Mouse (Mus musculus) naive thymus-derived CD4-positive, alpha-beta T cell, adult 2 months (primary cell): ENCODE results near the gene Tmed8.
"Not testable (repeated sequence)": the region's sequence is repeated elsewhere in the genome, so short reads cannot be mapped to it uniquely, and the experiment has no call there.

Experiments
- DNase-seq: peaks from one replicate; pipeline ENCODE4 v3.0.0-alpha.2; 2011; ENCODE audit warnings: low read depth

The Tmed8 gene

DNA sequence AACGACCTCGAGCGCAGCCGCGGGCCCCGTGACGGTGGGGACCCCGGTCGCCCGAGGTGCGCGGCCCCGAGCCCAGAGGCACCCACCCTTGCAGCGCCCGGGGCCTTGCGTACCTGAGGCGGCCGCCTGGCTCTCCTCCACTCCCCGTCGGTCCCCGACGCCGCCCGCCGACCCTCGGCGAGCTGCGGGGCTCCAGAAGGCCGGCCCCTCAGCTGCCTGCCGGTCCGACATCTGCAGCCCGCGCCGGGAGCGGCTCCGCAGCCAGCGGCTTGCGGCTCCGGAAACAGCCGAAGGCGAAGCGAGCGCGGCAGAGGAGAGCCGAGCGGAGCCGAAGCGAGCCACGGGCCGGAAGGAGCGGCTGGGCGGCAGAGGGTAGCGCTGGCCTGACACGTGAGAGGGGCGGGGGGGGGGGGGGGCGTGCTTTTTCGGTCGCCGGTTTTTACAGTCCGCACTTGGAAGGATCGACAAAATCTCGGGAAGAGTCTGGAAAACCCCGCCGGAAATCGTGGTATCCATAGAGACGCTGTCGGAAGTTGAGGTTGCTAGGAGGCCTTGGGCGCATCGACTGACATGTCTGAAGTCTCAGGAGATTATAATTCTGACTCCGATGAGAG lies at the start of gene Tmed8:
Tmed8 (minus strand) TSS at position 482 of the 614 bp plus-strand sequence.
- peak; percentile 81 for DNase-seq

DNA sequence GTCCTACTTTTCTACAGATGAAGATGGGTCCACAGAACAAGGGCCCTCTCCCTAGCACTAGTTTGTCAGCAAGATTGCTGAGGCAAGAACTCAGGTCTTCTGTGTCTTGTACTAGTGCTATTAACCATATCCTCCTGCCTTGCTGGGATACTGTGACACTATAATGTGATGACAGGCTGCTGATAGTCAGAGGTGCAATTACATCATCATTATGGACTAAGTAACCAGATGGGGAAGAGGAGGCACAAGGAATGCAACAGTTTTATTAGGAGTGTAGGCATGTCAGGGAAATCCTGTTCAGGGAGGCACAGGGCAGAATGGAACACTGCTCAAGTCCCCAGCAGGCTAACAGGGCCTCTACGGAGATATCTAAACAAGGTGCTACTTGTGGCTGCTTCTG lies 38.4 kb upstream of the Tmed8 start, which contains the start of gene Noxred1:
Noxred1 (minus strand) TSS at position 101 of the 400 bp plus-strand sequence.
- DNase-seq = no peak

DNA sequence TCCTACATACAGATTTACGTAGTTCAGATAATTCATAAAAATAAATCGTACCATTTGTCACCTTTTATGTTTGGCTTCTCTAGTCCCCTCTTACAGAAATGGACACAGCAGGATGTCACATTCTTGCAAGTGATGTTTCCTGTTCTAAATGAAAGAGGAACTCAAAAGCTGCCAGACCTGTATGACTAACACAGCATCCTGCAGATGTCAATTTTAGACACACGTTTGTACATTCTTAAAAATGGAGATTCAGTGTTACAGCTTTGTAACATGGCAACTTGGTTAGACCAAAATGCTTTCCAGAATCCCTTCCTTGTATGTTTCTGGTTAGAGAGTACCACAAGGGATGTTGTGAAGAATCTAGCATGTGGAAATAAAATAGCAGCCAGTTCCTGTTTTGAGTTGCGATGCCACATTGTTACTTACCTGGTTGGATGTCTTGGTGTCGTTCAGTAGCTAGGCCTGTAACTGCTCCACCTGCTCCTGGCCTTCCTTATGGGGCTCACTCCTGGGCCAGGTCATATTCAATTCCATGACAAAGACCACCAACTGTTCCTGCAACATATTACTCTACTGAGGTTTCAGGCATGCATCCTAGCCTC lies 36.7 kb upstream of the Tmed8 start:
- peak; percentile 24 for DNase-seq

DNA sequence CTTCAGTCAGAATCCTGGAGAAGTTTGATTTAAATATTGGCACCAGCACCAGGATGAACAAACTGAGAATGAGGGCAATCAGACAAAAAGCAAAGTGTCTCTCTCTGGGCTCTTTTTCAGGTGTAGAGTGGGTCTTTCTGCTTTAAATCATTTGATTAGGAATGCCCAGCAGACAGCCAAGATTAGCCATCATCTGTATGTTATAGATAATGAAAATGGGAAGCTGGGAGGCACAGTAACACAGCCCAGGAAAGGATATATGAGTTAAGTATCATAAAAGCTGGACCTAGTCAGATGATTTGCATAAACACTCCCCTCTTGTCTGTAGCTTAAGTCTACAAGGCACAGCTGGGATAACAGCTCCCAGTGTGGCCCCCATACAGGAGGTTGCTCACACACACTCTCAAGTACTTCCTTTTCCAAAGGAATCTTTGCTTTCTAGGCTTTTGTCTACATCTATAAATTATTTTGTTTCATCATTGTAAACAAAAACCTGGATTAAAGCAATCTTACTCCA lies 30.2 kb upstream of the Tmed8 start:
- DNase-seq = no peak

DNA sequence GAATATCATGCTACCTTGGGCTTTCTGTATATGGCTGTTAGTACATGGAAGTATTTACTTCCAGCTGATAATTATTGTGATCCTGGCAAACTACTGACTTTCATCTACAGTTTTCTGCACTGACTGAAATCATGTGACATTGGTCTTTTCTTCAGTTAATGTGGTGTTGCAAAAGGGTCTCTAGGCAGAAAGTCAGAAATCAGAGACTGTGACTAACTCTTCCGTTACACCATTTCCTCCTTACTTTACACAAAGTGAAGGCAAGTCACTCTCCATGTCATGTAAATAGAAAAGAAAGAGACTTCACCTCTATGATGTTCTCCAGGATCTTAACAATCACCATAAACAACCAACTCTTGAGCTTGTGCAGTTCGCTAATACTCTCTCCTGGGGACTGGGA lies 29.4 kb upstream of the Tmed8 start:
- DNase-seq = no peak

DNA sequence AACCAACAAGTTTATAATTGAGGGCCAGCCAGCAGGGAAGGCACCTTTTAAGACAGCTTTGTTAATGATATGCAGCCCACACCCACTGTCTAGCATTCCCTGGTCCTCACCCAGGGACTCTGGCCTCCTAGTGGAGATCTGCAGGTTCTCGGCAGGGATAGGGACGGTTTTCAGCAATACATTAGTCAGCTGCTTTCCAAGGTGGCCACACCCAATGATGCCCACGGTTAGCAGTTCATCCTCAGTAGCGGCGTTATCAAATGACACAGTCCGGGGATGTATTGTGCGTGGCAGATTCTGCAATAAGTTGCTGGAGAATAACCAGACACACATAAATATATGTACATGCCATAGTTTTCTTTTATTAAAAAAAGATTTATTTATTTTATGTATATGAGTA lies 26.5 kb upstream of the Tmed8 start:
- no peak for DNase-seq

DNA sequence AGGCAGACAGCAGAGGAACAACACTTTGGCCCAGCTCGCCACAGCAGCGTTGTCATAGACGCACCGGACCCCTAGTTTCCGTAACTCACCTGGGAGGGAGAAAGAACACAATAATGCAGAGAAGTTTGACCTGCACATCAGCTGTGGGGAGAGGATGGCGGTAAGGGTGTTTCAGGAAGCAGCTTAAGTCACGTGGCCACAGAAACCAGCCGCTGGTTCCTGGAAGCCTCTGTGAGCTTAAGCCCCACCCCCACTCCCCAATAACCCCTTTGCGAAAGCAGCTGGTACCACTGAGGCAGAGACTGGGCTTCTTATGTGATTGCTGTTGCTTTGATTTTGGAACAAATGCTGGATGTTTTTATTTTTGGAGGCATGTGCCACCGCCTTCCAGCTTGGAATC lies 24.7 kb upstream of the Tmed8 start:
- DNase-seq = no peak

DNA sequence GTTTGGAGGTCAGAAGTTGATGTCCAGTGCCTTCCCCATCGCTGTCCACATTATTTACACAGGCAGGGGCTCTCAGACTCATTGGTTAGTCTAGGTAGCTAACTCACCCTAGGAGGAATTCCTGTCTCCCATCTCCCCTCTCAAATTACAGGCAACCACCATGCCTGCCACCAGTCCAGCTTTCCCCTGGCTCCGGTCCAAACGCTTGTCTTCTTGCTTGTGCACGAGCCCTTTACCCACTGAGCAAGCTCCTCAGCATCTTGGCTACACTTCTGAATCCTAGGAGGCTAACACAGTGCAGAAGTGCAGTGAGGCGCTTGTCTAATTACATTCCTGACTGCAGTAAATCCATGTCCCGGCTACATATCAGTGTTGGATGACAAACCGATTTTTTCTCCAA lies 19.1 kb upstream of the Tmed8 start:
- no peak for DNase-seq

DNA sequence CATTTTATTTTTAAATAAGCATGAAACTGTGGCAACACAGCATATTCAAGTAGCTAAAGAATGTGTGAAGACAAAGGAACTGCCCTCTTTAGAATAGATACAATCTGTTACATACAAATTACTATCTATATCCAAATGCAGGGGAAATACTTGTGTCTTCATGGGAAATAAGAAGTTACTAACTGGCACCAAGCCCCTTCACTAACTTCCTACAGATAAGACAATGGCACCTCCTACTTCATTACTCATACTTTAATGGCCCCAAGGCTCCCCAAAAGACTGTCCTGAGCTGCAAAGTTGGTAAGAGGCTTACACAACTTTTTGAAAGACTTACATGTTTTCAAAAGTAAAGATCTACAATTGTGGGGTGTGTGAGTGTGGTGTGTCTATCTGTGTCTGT lies 17.3 kb upstream of the Tmed8 start:
- DNase-seq = no peak

DNA sequence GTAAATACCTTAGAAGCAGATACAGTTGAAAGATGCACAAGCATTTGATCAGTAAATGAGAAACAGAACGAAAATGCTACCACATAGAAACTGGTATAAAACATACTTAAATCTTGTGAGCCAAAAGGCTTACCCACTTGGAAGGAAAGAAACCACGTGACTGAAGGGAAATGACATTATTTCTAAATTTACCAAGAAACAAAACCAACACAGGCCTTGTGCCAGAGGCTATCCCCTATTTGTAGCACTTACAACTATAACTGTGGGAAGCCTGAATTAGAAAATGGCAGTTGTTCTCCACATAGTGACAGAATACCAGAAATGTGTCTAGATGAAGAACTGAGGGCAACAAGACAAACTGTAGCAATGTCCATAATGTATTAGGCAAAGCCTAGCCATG lies 15.8 kb upstream of the Tmed8 start:
- DNase-seq = no peak

DNA sequence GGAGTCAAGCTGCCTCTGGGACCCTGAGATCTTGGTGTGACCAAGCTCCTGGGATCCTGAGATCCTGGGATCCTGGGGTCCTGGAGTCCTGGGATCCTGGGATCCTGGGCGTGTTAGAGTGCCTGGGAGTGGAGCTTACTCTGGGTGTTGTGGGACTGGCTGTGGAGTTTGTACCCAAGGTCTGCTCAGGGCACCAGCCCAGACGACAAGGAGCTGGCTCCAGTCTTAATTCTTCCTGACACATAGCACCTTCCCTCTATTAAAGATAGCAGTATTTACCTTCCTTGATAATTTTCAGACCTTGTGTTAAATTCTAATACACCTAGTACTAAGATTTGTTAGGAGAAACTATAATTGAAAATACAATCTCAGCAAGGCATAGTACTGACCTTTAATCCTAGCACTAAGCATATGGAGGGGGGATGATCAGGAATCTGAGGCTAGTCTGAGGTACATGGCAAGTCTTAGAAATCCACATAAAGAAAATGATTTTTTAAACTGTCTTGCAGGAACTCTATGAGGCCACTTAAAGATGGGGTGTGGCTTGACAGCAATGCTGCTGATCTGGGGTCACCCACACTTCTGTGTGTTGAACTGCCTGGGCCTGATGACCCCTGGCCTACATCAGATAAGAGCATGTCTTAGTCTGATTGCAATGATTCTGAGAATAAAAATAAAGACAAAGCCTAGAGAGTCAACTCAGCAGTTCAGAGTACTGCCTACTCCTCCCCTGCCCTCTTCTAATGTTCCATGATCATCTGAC lies 12.8 kb upstream of the Tmed8 start:
- DNase-seq = no peak

DNA sequence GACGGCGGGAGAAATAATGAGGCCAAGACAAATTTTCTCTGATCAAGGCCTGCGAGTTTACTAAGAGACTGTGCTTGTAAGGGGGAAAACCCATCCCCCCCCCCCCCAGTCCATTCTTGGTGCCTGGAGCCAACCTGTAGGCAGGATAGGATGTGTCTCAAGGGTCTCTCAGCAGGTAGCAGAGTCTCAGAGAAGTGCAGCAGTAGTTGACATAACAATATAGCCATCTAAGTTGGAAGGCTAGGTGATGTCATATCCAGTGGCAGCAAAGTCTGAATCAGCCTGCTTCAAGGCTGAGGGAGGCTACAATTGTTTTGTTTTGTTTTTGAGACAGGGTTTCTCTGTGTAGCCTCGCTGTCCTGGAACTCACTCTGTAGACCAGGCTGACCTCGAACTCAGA lies 5.5 kb upstream of the Tmed8 start:
- not testable (repeated sequence) for DNase-seq

DNA sequence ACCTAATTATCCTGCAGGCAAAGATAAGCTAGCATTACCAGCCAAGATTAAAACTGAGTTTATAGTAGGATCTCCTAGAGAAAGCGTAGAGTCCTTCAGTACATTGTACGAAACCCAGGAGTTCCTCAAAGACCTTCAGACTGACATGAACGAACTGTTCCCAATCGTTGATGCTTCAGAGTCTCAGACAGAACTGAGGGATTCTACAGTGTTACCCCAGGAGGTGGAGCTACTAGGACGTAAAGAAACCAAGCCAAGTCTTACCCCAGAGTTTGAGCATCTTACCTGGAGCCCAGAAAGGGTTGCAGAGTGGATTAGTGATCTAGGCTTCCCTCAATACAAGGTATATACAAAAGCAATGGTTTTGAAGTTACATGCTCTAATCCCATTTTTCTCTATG lies 1.4 kb upstream of the Tmed8 start:
- DNase-seq = no peak

DNA sequence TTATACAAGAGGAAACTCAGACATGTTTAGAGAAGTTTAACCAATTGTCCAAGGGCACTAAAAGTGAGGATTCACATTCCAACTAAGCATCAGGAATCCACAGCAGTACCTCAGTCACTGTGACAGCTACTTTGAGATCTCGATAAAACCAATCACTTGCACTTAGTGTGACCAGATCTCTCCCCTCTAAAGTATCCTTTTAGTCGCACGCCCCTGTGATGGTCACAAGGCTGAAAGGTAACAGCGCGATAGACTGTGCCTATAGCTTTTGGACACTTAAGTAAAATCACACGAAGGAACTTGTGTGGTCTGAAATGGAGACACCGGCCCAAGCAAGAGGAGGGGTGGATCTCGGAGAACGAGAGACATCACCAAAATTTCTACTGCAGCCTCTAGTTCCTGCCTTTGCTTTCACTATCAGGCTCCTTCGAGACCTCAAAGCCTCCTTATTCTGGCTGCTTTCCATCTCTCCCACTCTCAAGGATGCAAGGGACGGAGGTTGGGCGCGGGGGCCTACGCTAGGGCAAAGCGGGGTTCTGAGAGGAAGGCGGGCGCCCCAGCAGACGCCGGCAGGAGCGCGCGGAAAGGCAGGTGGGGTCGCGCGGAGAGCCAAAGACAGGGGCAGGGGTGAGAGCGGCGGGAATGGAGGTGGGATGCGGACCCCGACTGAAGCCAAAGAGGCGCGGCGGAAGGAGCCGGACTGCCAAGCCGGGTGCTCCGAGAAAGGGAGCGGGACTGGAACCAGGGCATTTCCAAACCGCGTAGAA lies 865 bp downstream of the Tmed8 start, which contains the start of gene Samd15:
Samd15 (plus strand) TSS at position 518 of the 767 bp plus-strand sequence.
- DNase-seq = peak; percentile 61

DNA sequence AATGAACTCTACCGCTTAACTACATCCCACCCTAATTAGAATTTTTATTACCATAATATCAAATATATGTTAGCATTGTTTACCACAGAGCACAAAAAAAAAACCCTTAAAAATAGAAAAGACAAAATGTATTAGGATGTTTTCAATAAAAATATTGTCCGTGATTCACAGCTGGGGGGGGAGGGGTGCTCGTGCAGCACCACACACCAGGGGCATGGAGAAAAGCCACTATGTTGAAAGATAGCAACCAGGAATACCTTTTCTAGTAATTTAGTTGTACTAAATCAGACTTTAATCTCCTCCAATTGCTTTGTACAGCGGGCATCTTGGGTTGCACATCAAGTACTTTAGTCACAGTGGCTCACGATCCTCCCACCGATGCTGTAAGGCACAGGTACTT lies 1.5 kb downstream of the Tmed8 start:
- DNase-seq = peak; percentile 5

DNA sequence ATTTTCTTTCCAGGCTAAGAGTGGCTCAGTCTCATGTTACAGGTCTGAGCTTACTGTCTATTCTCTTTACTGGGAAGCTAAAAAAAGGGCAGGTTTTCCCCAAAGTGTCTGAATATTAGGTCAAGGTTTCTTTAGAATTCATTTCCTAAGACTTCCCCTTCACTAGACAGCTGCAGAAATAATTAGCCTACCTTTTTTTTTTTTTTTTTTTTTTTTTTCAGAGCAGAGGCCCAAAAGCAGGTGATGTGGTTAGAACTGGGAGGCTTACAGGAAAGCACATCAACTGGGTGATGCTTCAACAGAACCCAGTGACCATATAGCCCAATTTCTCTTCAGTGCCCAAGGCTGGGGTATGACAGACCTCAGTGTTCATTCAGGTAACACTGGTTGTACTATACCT lies 3.9 kb downstream of the Tmed8 start:
- DNase-seq = no peak

DNA sequence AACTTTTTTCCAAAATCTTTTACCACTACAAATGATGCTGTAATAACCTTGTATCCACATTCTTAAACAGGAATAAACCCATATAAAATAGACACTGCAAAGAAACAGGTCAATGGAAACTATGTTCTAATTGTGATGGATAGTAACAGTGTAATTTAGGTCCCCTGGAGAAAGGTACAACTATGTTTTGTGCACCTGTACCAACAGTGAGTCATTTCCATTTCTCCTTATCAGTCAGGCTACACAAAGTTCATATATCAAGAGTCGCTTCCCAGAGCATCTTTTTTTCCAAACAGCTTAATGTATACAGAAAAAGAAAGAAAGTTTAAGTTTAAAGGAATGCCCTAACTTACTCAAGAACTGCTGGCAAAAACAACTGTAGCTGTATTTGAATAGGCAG lies 5.2 kb downstream of the Tmed8 start:
- DNase-seq = no peak

DNA sequence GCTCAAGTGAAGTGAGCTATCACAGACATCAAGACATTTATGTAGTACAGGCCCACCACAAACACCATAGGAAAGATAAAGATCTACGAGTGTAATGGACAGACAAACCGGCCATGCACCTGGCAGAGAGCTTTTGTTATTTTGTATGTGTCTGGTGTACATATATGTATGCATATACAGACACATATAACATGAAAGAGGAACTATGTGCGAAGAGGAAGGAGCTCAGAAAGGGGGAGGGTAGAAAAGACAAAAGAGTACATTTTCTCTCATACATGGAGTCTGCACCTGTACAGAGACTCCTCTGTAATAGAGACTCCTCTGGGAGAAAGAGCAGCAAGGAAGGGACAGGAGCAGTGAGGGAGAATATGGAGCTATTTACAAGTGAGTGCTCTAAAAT lies 7.2 kb downstream of the Tmed8 start:
- no peak for DNase-seq

DNA sequence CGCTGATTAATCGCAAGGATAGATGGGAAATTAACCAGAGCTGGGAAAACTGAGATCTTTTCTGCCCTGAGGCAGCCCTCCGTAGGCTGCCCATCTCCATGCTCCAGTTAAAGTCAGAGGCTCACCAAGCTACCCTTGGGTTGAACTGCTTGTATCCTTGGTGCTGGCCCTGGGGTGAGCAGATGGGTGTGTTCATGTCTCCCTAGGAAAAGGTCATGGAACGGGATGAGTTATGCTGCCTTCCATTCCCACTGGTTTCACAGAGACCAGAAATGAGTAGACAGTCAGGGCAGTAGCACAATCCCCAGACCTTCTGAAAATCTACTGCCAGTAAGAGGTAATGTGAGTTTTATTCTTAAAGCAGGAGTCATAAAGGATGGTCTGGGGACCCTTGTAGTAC lies 22.6 kb downstream of the Tmed8 start:
- DNase-seq = no peak

DNA sequence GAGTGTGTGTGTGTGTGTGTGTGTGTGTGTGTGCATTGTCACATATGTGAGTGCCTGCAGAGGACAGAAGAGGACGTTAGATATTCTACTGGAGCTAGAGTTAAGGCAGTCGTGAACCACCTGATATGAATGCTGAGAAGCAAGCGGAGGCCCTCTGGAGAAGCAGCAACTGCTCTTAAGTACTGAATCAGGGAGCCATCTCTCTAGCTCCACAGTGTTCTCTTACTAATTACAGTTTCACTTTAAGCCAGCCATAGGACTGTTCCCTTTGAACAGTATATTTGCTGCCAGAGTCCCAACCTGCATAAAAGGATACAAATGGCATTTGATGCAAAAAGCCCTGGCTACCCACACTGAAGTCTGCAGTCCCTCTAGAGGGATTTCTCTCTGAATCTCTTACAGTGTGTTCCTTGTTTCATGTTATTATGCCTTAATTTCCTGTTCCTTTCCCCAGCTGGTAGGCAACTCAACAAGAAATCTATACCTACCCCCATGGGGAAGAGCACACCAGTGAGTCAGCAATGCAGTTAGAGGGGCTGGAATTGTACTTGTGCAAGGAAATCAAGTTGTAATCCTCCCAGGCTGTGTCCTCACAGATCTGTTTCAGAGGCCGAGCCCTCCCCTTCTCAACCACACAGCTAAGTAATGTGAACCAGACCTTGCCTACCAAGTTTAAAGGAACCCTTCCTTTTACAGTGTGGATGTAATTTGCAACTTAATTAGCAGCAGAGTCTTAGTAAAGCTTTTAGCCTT lies 24.9 kb downstream of the Tmed8 start:
- no peak for DNase-seq

DNA sequence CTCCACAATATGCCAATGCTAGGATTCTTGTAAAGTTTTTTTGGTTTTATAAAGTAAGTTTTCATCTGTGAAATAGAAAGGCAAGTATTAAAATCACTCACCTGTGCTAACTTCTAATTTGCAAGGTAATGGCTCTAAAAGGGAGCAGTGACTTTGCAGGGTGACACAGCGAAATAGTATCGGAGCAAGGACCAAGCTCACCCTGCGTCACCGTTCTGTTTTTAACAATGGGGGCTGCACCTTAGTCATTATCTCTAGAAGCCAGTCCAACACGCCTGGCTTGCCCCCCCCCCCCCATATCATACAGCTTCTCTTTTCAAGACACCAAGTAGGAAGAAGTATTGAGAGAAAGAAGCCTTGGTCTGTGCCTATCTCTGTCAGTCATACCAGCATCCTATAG lies 39.4 kb downstream of the Tmed8 start:
- DNase-seq = no peak

DNA sequence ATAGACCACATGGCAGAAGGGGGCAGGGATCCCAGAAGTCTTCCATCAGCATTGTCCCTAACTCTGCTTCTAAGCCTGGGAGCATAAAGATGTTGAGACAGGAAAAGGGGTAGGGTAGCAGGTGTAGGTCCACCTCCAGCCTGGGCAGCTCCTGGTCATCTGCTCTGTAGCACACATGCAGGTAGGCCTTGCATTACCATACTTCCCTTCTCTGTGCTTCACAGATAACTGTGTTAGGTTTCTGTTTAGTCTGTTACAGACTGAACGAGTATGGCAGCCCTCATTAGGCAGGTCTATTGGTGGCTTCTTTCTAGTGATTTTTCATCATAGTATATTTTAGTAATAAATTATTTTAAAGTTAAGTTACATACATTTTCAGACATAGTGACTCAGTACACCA lies 39.9 kb downstream of the Tmed8 start:
- no peak for DNase-seq
